Mouse (Mus musculus) A20 (cell line): ENCODE data around the gene Sync.
A peak's percentile ranks its signal among the peaks of the same experiment; 100 is the strongest.

Experiments
- DNase-seq: peaks from one replicate; pipeline ENCODE4 v3.0.0-alpha.2; 2011; ENCODE audit warnings: low read depth, low spot score

Gene Sync

DNA sequence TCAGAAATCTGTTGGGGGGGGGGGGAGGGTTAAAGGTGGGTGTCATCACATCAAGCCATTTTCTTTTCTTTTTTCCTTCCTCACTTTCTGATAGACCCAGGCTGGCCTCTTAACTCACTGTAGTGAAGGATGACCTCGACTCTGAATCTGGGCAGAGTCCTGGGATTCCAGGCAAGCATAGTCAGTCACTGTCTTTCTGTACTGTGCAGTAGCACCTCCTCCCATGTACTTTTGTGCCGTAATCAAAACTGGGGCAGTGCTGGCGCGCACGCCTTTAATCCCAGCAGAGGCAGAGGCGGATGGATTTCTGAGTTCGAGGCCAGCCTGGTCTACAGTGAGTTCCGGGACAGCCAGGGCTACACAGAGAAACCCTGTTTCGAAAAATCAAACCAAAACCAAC is 16.4 kb downstream of the Sync start:
- no peak for DNase-seq

GRCm38 (mm10) chr4:129304306-129304705 is 16.9 kb downstream of the Sync start:
- no peak for DNase-seq

DNA sequence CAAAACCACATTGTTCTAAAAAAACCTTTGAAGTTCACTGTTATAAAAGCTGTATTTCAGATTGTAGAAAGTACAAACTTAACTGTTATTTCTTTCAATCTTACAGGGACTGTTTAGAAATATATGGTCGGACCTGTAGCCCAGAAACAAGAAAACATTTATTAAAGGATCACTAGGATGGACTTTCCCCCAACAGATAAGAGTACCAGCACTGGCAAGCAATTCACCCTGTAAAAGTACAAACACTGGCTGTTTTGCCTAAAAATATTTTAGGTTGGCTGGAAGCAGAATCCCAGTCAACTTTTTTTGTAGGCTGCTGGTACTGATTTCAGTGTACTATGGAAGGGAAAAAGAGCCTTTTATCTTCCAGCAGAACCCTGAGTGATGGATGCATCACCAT is 20.5 kb downstream of the Sync start:
- DNase-seq, result no peak

GRCm38 (mm10) chr4:129313886-129314285 is 26.5 kb downstream of the Sync start:
- DNase-seq, result no peak

- no peak for DNase-seq
Observed at GRCm38 (mm10) chr4:129320876-129321275, 33.5 kb downstream of the Sync start.

DNA sequence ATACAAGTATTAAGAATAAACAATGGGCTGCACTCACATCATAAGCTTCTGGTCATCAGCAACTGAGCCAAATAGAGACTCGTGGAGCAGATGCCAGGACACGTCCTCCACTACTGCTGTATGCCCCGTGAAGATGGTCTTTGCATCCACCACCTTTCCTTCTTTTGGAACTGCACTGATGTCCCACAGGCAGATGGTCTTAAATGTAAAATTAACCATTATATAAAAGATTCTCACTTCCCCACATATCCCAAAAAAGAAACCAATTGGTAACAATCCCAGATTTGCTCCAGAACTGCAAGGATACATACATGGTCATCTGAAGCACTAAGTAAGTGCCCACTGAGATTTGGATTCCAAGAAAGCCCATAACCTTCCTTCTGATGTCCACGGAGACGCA is 34.6 kb downstream of the Sync start:
- no peak for DNase-seq

GRCm38 (mm10) chr4:129323491-129323890 is 36.1 kb downstream of the Sync start:
- no peak for DNase-seq

DNA sequence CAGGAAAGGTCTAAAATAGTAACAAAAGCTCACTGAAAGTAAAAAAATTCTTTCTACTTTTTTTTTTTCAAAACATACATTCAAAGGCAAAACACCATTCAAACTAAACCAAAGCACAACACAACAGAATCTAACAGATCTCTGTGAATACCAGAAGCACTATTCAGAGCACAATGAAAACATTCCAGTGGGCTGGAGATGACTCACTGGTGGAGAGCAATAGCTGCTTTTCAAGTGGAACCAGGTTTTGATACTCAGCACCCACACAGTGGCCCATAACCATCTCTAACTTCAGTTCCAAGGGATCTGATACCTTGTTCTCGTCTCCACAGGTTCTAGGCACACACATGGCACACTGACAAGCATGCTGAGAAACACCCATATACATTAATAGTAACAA is 37.3 kb downstream of the Sync start:
- no peak for DNase-seq

DNA sequence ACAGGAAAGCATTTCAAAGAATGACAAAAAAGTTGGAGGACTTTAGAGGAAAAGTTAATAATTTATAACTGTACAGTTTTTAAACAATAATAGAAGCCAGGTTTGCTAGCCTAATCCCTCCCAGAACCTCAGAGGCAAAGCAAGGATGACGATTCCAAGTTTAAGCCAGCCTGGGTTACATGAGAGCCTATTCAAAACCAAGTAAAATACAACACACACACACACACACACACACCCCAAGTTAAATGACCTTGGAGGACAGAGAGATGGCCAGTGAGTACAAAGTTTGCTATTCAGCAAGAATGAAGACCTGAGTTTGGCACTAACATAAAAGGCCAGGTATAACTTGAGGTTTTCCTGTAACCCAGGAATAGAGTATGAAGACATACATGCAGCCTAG is 38.8 kb downstream of the Sync start:
- DNase-seq, result no peak

- DNase-seq, result no peak
Observed at GRCm38 (mm10) chr4:129332846-129333245, 45.4 kb downstream of the Sync start.

- DNase-seq, result no peak
Observed at GRCm38 (mm10) chr4:129334677-129335215, 47.3 kb downstream of the Sync start.

DNA sequence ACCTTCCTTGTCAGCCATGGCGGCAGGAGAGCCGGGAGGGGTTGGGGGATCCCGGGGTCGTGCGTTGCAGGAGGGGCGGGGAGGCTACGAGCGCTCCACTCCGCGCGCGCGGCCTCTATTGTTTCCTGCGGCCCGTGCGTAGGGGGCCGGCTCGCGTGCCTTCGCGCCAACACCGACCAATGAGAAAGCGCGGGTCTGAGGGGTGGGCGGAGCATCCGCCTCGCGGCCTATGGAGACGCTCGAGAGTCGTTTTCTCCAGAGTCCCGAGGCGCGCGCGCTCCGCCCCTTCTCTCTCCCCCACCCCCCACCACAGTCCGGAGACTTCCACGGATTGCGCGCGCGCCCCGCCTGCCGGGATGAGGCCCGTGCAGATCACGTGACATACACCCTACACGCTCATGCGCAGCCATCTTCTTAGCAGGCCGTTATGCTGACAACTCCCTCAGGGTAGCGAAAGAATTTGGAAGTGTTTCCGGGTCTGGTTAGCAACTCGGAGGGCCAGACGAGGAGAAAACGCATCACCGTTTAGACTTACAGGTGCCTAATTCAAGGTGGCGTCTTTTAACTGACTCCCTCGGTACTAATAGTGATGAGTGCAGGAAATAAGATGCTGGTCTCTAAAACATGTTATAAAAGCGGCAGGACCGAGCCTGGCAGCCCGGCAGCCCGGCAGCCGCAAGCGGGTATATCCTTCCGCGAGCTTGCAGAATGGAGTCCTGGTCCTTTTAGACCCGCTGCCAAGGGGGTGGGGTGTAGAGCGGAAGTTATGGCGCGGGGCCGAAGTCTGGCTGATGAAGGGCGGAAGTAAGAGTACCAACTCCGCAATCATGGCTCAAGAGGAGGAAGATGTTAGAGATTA is 48.0 kb downstream of the Sync start, which contains the start of the genes Rbbp4 and Zbtb8os:
Gene Rbbp4 (minus strand): TSS at position 155 of the 859 bp plus-strand sequence.
Gene Zbtb8os (plus strand): TSS at position 480 of the 859 bp plus-strand sequence.
- peak; percentile 100 for DNase-seq

DNA sequence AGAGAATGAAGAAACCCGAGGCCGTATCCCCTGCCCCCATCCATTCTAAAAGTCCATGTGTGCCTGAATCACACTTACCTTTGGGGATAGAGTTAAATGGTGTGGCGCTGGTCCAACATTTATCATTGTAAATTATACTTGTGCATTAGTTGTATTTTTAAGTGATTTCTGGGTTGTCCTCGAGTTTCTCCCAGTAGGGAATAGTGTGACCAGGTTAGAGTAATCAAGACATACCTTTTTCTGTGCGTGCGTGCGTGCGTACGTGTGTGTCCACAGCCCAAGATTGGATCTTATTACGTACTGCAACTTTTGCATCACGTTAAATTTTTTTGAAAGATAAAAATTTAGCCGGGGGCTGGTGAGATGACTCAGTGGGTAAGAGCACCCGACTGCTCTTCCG is 48.9 kb downstream of the Sync start:
- DNase-seq, result peak; percentile 71

GRCm38 (mm10) chr4:129339743-129340142 is 52.3 kb downstream of the Sync start:
- no peak for DNase-seq

DNA sequence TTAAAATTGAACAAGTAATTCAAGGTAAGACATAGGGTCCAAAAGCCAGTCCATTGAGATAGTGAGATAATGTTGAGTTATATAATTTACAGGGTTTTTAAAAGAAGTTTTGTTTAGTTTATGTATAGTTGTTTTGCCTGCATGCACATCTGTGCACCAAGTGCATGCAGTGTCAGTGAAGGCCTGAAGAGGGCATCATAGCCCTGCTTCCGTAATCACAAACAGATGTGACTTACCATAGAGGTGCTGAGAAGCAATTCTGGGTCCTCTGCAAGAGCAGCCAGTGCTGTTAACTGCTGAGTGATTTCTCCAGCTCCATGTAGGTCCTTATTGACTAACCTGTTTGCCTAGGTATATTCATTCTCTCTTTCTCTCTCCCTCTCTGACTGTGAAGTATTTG is 54.5 kb downstream of the Sync start:
- peak; percentile 41 for DNase-seq

GRCm38 (mm10) chr4:129342705-129343104 is 55.3 kb downstream of the Sync start:
- no peak for DNase-seq

- no peak for DNase-seq
Observed at GRCm38 (mm10) chr4:129346481-129347154, 59.2 kb downstream of the Sync start.

DNA sequence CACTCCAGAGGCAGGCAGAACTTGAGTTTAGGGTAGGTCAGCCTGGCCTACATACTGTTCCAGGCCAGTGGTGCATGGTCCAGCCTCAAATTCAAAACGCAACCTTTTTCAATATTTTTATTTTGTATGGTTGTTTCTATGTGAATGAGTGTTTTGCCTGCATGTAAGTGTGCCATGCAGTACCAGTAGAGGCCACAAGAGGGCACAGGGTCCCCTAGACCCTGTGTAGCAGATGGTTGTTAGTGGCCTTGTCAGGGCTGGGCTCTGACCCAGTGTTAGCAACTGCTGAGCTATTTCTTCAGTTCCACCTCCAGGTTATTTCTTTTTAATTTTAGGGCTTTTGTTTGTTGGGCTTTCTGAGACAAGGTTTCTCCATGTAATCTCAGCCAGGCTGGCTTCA is 63.2 kb downstream of the Sync start:
- DNase-seq, result peak; percentile 80

GRCm38 (mm10) chr4:129351111-129351510 is 63.7 kb downstream of the Sync start:
- no peak for DNase-seq

- DNase-seq, result no peak
Observed at GRCm38 (mm10) chr4:129353176-129353575, 65.8 kb downstream of the Sync start.

GRCm38 (mm10) chr4:129354236-129354635 is 66.8 kb downstream of the Sync start:
- DNase-seq, result peak; percentile 54

DNA sequence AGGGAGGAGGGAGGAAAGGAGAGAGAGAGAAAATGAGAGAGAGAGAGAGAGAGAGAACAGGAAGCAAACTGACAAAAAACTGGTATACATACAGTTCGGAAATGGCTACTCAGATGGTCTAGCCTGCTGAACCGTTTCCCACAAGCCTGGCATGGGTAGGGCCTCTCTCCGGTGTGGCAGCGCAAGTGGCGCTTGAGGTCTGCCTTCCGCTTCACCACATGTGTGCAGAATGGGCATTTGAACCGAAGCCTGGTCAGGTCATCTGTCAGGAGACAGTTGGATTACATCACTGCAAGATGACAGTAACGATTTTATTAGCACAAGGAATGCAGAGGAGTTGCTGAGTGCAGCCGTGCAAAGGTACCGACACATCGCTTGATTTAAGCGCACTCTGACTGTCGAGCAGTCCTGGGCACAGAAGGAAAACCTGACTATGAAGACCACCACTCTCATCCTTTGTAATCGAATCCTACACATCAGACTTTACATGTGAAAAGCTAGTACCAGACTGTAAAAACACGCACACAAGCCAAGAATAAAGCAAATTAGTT is 70.3 kb downstream of the Sync start:
- no peak for DNase-seq
